Mouse (Mus musculus): ENCODE data around the gene Wtip.
"Not testable (repeated sequence)": the region's sequence is repeated elsewhere in the genome, so short reads cannot be mapped to it uniquely, and the experiment has no call there.

The Wtip gene

GRCm38 (mm10) chr7:34133117-34133762, at the start of gene Wtip:
TSS of gene Wtip (minus strand) at chr7:34133268.
- in situ Hi-C loops (cut with MboI; ENCODE audit: low sequenced_read_pairs): no loop called here

GRCm38 (mm10) chr7:34176241-34176640, 43.2 kb upstream of the Wtip start:
- in situ Hi-C loops (cut with MboI; ENCODE audit: low sequenced_read_pairs): not testable (repeated sequence)

GRCm38 (mm10) chr7:34172251-34172650, 39.2 kb upstream of the Wtip start:
- in situ Hi-C loops (cut with MboI; ENCODE audit: low sequenced_read_pairs): no loop called here

GRCm38 (mm10) chr7:34169454-34169853, 36.4 kb upstream of the Wtip start, which contains the start of gene Uba2:
TSS of gene Uba2 (minus strand) at chr7:34169599.
- in situ Hi-C loops (cut with MboI; ENCODE audit: low sequenced_read_pairs): no loop called here

GRCm38 (mm10) chr7:34168470-34169251, 35.6 kb upstream of the Wtip start:
- in situ Hi-C loops (cut with MboI; ENCODE audit: low sequenced_read_pairs): no loop called here

GRCm38 (mm10) chr7:34167766-34168469, 34.9 kb upstream of the Wtip start:
- in situ Hi-C loops (cut with MboI; ENCODE audit: low sequenced_read_pairs): no loop called here

- in situ Hi-C loops (cut with MboI; ENCODE audit: low sequenced_read_pairs): no loop called here
Measured at GRCm38 (mm10) chr7:34166850-34167249, 33.8 kb upstream of the Wtip start.

- in situ Hi-C loops (cut with MboI; ENCODE audit: low sequenced_read_pairs): no loop called here
Measured at GRCm38 (mm10) chr7:34165999-34166398, 32.9 kb upstream of the Wtip start.

- in situ Hi-C loops (cut with MboI; ENCODE audit: low sequenced_read_pairs): no loop called here
Measured at GRCm38 (mm10) chr7:34164671-34165070, 31.6 kb upstream of the Wtip start.

- in situ Hi-C loops (cut with MboI; ENCODE audit: low sequenced_read_pairs): no loop called here
Measured at GRCm38 (mm10) chr7:34159167-34159566, 26.1 kb upstream of the Wtip start.

- in situ Hi-C loops (cut with MboI; ENCODE audit: low sequenced_read_pairs): no loop called here
Measured at GRCm38 (mm10) chr7:34157994-34158393, 24.9 kb upstream of the Wtip start.

- in situ Hi-C loops (cut with MboI; ENCODE audit: low sequenced_read_pairs): no loop called here
Measured at GRCm38 (mm10) chr7:34147193-34147592, 14.1 kb upstream of the Wtip start.

- in situ Hi-C loops (cut with MboI; ENCODE audit: low sequenced_read_pairs): no loop called here
Measured at GRCm38 (mm10) chr7:34141123-34141522, 8.1 kb upstream of the Wtip start.

GRCm38 (mm10) chr7:34139493-34139892, 6.4 kb upstream of the Wtip start:
- in situ Hi-C loops (cut with MboI; ENCODE audit: low sequenced_read_pairs): no loop called here

- in situ Hi-C loops (cut with MboI; ENCODE audit: low sequenced_read_pairs): no loop called here
Measured at GRCm38 (mm10) chr7:34134336-34134735, 1.3 kb upstream of the Wtip start.

- in situ Hi-C loops (cut with MboI; ENCODE audit: low sequenced_read_pairs): no loop called here
Measured at GRCm38 (mm10) chr7:34132355-34133079, 551 bp downstream of the Wtip start.

- in situ Hi-C loops (cut with MboI; ENCODE audit: low sequenced_read_pairs): no loop called here
Measured at GRCm38 (mm10) chr7:34131959-34132354, 1.1 kb downstream of the Wtip start.

GRCm38 (mm10) chr7:34131118-34131517, 1.9 kb downstream of the Wtip start:
- in situ Hi-C loops (cut with MboI; ENCODE audit: low sequenced_read_pairs): no loop called here

- in situ Hi-C loops (cut with MboI; ENCODE audit: low sequenced_read_pairs): no loop called here
Measured at GRCm38 (mm10) chr7:34126291-34126690, 6.8 kb downstream of the Wtip start.

- in situ Hi-C loops (cut with MboI; ENCODE audit: low sequenced_read_pairs): no loop called here
Measured at GRCm38 (mm10) chr7:34125346-34125745, 7.7 kb downstream of the Wtip start.
